Mouse (Mus musculus) kidney, embryonic 14.5 days (tissue): ENCODE measurements at regions not wholly inside any gene's neighbourhood (a gene's known extent, or its start where the extent isn't known, plus 50 kb on each side); places are given as distances from the start of the nearest gene placed in this dataset.

Experiments
- ATAC-seq: fragments of 200-750 bp; cut with Nextera tagmentation; 2 replicates; pipeline ENCODE4 v1.8.0; 2017; ENCODE audit warnings: moderate number of reproducible peaks, mild to moderate bottlenecking, moderate TSS enrichment, moderate library complexity; ENCODE audit not compliant: low FRiP score, low TSS enrichment
- H3K27ac ChIP-seq: fragments of 300-500 bp; sonication (generic); 2 replicates; pipeline ENCODE4 v1.5.1; 2014; ENCODE audit warnings: low read depth, mild to moderate bottlenecking, low read length, moderate library complexity, mixed read lengths
- H3K27me3 ChIP-seq: fragments of 300-500 bp; sonication (generic); 2 replicates; pipeline ENCODE4 v1.6.1; 2014; ENCODE audit warnings: mild to moderate bottlenecking, low read length; ENCODE audit not compliant: control insufficient read depth, insufficient read depth
- H3K36me3 ChIP-seq: fragments of 300-500 bp; sonication (generic); 2 replicates; pipeline ENCODE4 v1.6.1; 2014; ENCODE audit warnings: low read length, mixed read lengths; ENCODE audit not compliant: control insufficient read depth, insufficient read depth
- H3K4me1 ChIP-seq: fragments of 300-500 bp; sonication (generic); 2 replicates; pipeline ENCODE4 v1.6.1; 2014; ENCODE audit warnings: low read length, mixed read lengths; ENCODE audit not compliant: control insufficient read depth, insufficient read depth
- H3K4me2 ChIP-seq: fragments of 300-500 bp; sonication (generic); replicated peaks from 2 replicates; pipeline ENCODE4 v1.6.1; 2014; ENCODE audit warnings: low read depth, mild to moderate bottlenecking, low read length
- H3K4me3 ChIP-seq: fragments of 300-500 bp; sonication (generic); 2 replicates; pipeline ENCODE4 v1.5.1; 2014; ENCODE audit warnings: mild to moderate bottlenecking, low read length
- H3K9ac ChIP-seq: fragments of 300-500 bp; sonication (generic); 2 replicates; pipeline ENCODE4 v1.6.1; 2014; ENCODE audit warnings: low read depth, mild to moderate bottlenecking, low read length, moderate library complexity
- H3K9me3 ChIP-seq: fragments of 300-500 bp; sonication (generic); 2 replicates; pipeline ENCODE4 v1.6.1; 2016; ENCODE audit warnings: low read length; ENCODE audit not compliant: control insufficient read depth
- WGBS: fragments of 180-500 bp; shearing (Covaris S2); extraction: QIAGEN DNeasy Blood & Tissue Kit; methylation state at CpG from one replicate; pipeline ENCODE4 v1.1.7; 2014; 5-methylcytosine and 5-hydroxymethylcytosine counted together

- ATAC-seq: no peak
- H3K9ac ChIP-seq: no peak overlapping the region
- H3K9me3 ChIP-seq: no peaks in the 10 kb centered on the region
- no peaks in the 10 kb centered on the region for H3K4me1 ChIP-seq
- no peak overlapping the region for H3K4me3 ChIP-seq
- H3K4me2 ChIP-seq: no peak overlapping the region
- H3K36me3 ChIP-seq: no peaks in the 10 kb centered on the region
- no peaks in the 10 kb centered on the region for H3K27me3 ChIP-seq
- H3K27ac ChIP-seq: no peak overlapping the region
- WGBS: 83% methylated on average over 2 of the region's 2 CpGs
These were observed 465.5 kb downstream of the Bnc2 start for GRCm38 (mm10) chr4:84209538-84209937.

- no peaks in the 10 kb centered on the region for H3K4me1 ChIP-seq
- H3K9me3 ChIP-seq: no peaks in the 10 kb centered on the region
- no peak overlapping the region for H3K4me2 ChIP-seq
- no peak overlapping the region for H3K9ac ChIP-seq
- WGBS: 60% methylated on average over 11 of the region's 11 CpGs
- no peaks in the 10 kb centered on the region for H3K36me3 ChIP-seq
- ATAC-seq: no peak
- H3K4me3 ChIP-seq: no peak overlapping the region
- H3K27ac ChIP-seq: no peak overlapping the region
- H3K27me3 ChIP-seq: no peaks in the 10 kb centered on the region
These were observed 463.7 kb downstream of the Bnc2 start for GRCm38 (mm10) chr4:84211311-84211875.

- no peak overlapping the region for H3K4me3 ChIP-seq
- ATAC-seq: no peak
- no peak overlapping the region for H3K27ac ChIP-seq
- H3K9me3 ChIP-seq: no peaks in the 10 kb centered on the region
- no peaks in the 10 kb centered on the region for H3K36me3 ChIP-seq
- H3K4me2 ChIP-seq: no peak overlapping the region
- H3K9ac ChIP-seq: no peak overlapping the region
- no peaks in the 10 kb centered on the region for H3K4me1 ChIP-seq
- 62% methylated on average over 6 of the region's 6 CpGs for WGBS
- no peaks in the 10 kb centered on the region for H3K27me3 ChIP-seq
These were observed 463.1 kb downstream of the Bnc2 start for GRCm38 (mm10) chr4:84212004-84212403.

GRCm38 (mm10) chr4:84214523-84214922, 460.6 kb downstream of the Bnc2 start:
- WGBS: 68% methylated on average over 8 of the region's 8 CpGs
- Histone ChIP-seq H3K9me3 (no peaks in the 10 kb centered on the region), H3K4me3 (no peak overlapping the region), H3K4me2 (no peak overlapping the region), H3K27me3 (no peaks in the 10 kb centered on the region), H3K4me1 (no peaks in the 10 kb centered on the region), H3K36me3 (no peaks in the 10 kb centered on the region), H3K9ac (no peak overlapping the region), H3K27ac (no peak overlapping the region)
- no peak for ATAC-seq

- H3K9ac ChIP-seq: no peak overlapping the region
- H3K4me1 ChIP-seq: no peaks in the 10 kb centered on the region
- no peak overlapping the region for H3K4me2 ChIP-seq
- H3K27ac ChIP-seq: no peak overlapping the region
- no peak overlapping the region for H3K4me3 ChIP-seq
- 82% methylated on average over 4 of the region's 4 CpGs for WGBS
- H3K36me3 ChIP-seq: no peaks in the 10 kb centered on the region
- ATAC-seq: no peak
- no peaks in the 10 kb centered on the region for H3K9me3 ChIP-seq
- no peaks in the 10 kb centered on the region for H3K27me3 ChIP-seq
These were observed 456.1 kb downstream of the Bnc2 start for GRCm38 (mm10) chr4:84218961-84219360.

- H3K36me3 ChIP-seq: no peaks in the 10 kb centered on the region
- 57% methylated on average over 4 of the region's 4 CpGs for WGBS
- no peak overlapping the region for H3K9ac ChIP-seq
- ATAC-seq: peak; percentile 39; the same call in 1 of the 2 replicates
- no peaks in the 10 kb centered on the region for H3K27me3 ChIP-seq
- H3K9me3 ChIP-seq: no peaks in the 10 kb centered on the region
- no peak overlapping the region for H3K4me3 ChIP-seq
- no peak overlapping the region; the same call in 1 of the 2 replicates for H3K4me2 ChIP-seq
- H3K27ac ChIP-seq: peak overlapping the region; percentile 30; the same call in 1 of the 2 replicates
- H3K4me1 ChIP-seq: no peaks in the 10 kb centered on the region
These were observed 452.9 kb downstream of the Bnc2 start for GRCm38 (mm10) chr4:84222057-84222717.

- ATAC-seq: no peak
- no peaks in the 10 kb centered on the region for H3K27me3 ChIP-seq
- H3K4me1 ChIP-seq: no peaks in the 10 kb centered on the region
- H3K27ac ChIP-seq: peak overlapping the region; percentile 30; the same call in 1 of the 2 replicates
- H3K36me3 ChIP-seq: no peaks in the 10 kb centered on the region
- H3K9me3 ChIP-seq: no peaks in the 10 kb centered on the region
- no peak overlapping the region; the same call in 1 of the 2 replicates for H3K4me2 ChIP-seq
- 79% methylated on average over 11 of the region's 11 CpGs for WGBS
- no peak overlapping the region for H3K9ac ChIP-seq
- H3K4me3 ChIP-seq: no peak overlapping the region
These were observed 452.2 kb downstream of the Bnc2 start for GRCm38 (mm10) chr4:84222805-84223335.

- Histone ChIP-seq H3K4me3 (no peak overlapping the region), H3K9ac (no peak overlapping the region), H3K27me3 (no peaks in the 10 kb centered on the region), H3K4me2 (no peak overlapping the region), H3K36me3 (no peaks in the 10 kb centered on the region), H3K4me1 (no peaks in the 10 kb centered on the region), H3K27ac (no peak overlapping the region), H3K9me3 (no peaks in the 10 kb centered on the region)
- ATAC-seq: no peak
- WGBS: 57% methylated on average over 6 of the region's 6 CpGs
These were observed 450.5 kb downstream of the Bnc2 start for GRCm38 (mm10) chr4:84224556-84224955.
